Mouse (Mus musculus) right cerebral cortex, postnatal 10 days (tissue): ENCODE results near the gene Garnl3.

Source experiments
- DNase-seq, 2 experiments: peaks; one replicate each; pipeline ENCODE4 v3.0.0; 2021; ENCODE audit warnings: low spot score in 2 of 2

The Garnl3 gene

GRCm38 (mm10) chr2:32969326-32969725, 162.1 kb downstream of the Garnl3 start:
- no peak for DNase-seq

GRCm38 (mm10) chr2:32968024-32968614, 163.3 kb downstream of the Garnl3 start:
- DNase-seq: no peak

- DNase-seq: peak; percentile 91 to 94
Measured at GRCm38 (mm10) chr2:32966689-32967631, 164.5 kb downstream of the Garnl3 start.

GRCm38 (mm10) chr2:32966184-32966688, 165.2 kb downstream of the Garnl3 start:
- DNase-seq: no peak

GRCm38 (mm10) chr2:32965511-32966183, 165.8 kb downstream of the Garnl3 start:
- peak in 1 of 2 experiments; percentile 31 for DNase-seq

GRCm38 (mm10) chr2:32964659-32965457, 166.6 kb downstream of the Garnl3 start:
- no peak for DNase-seq

GRCm38 (mm10) chr2:32963981-32964380, 167.5 kb downstream of the Garnl3 start:
- DNase-seq: peak in 1 of 2 experiments; percentile 24

GRCm38 (mm10) chr2:32963544-32963943, 167.9 kb downstream of the Garnl3 start:
- no peak for DNase-seq

GRCm38 (mm10) chr2:32962875-32963220, 168.6 kb downstream of the Garnl3 start:
- no peak for DNase-seq

- DNase-seq: no peak
Measured at GRCm38 (mm10) chr2:32962062-32962874, 169.2 kb downstream of the Garnl3 start.

GRCm38 (mm10) chr2:32961192-32961995, 170.1 kb downstream of the Garnl3 start, which contains the start of the genes Rpl12 and Lrsam1:
Gene Rpl12, plus strand, starts transcription at chr2:32961559.
Gene Lrsam1, minus strand, starts transcription at chr2:32961614.
- DNase-seq: peak; percentile 97

GRCm38 (mm10) chr2:32960273-32960672, 171.2 kb downstream of the Garnl3 start:
- DNase-seq: no peak

- DNase-seq: no peak
Measured at GRCm38 (mm10) chr2:32957344-32957743, 174.1 kb downstream of the Garnl3 start.

GRCm38 (mm10) chr2:32954581-32954980, 176.9 kb downstream of the Garnl3 start:
- no peak for DNase-seq

- no peak for DNase-seq
Measured at GRCm38 (mm10) chr2:32947454-32947853, 184.0 kb downstream of the Garnl3 start.

- DNase-seq: no peak
Measured at GRCm38 (mm10) chr2:32940483-32940882, 191.0 kb downstream of the Garnl3 start.

GRCm38 (mm10) chr2:32939418-32939817, 192.0 kb downstream of the Garnl3 start:
- no peak for DNase-seq

GRCm38 (mm10) chr2:32938741-32939140, 192.7 kb downstream of the Garnl3 start:
- no peak for DNase-seq
